Mouse (Mus musculus): ENCODE data around the gene Rraga.
"Not testable (repeated sequence)": the region's sequence is repeated elsewhere in the genome, so short reads cannot be mapped to it uniquely, and the experiment has no call there.

Gene Rraga

GRCm38 (mm10) chr4:86591304-86591703 is 15.8 kb downstream of the Rraga start:
- no peak for DNase-seq

GRCm38 (mm10) chr4:86611524-86612288 is 36.2 kb downstream of the Rraga start, which contains the start of gene Haus6:
Haus6 (minus strand) TSS chr4:86612055.
- peak; percentile 91 to 95 for DNase-seq

GRCm38 (mm10) chr4:86612289-86612620 is 36.8 kb downstream of the Rraga start:
- no peak for DNase-seq

GRCm38 (mm10) chr4:86620506-86620905 is 45.0 kb downstream of the Rraga start:
- no peak for DNase-seq

GRCm38 (mm10) chr4:86622116-86622515 is 46.6 kb downstream of the Rraga start:
- DNase-seq = no peak

- DNase-seq = not testable (repeated sequence)
Measured at GRCm38 (mm10) chr4:86622532-86622931, 47.1 kb downstream of the Rraga start.

- DNase-seq = no peak
Measured at GRCm38 (mm10) chr4:86625463-86625862, 50.0 kb downstream of the Rraga start.

GRCm38 (mm10) chr4:86626496-86626895 is 51.0 kb downstream of the Rraga start:
- DNase-seq = not testable (repeated sequence)

Data from kidney, postnatal 4 days (tissue).